Mouse (Mus musculus): ENCODE results near the gene Tcp10c. TPM values are rescaled to one million over a fixed set of nuclear protein-coding genes. Genes with fewer than 3 reads are reported as not detected.
"Not testable (repeated sequence)": the region's sequence is repeated elsewhere in the genome, so short reads cannot be mapped to it uniquely, and the experiment has no call there.

The Tcp10c gene
- polyA plus RNA-seq, 1 experiment: not detected

GRCm38 (mm10) chr17:13421022-13421591 lies 66.7 kb downstream of the Tcp10c start:
- not testable (repeated sequence) for H3K4me3 ChIP-seq (replicated peaks; ENCODE audit: extremely low read depth, low read depth, low read length); DNase-seq; H3K4me1 ChIP-seq (ENCODE audit: control insufficient read depth, insufficient read depth, low read length)
- WGBS: 88% methylated on average over 10 of the region's 12 CpGs

- 82% methylated on average over 5 of the region's 5 CpGs for WGBS
These were observed 68.3 kb downstream of the Tcp10c start for GRCm38 (mm10) chr17:13422638-13423037.

GRCm38 (mm10) chr17:13423373-13424024 lies 69.1 kb downstream of the Tcp10c start:
- H3K4me3 ChIP-seq (replicated peaks; ENCODE audit: extremely low read depth, low read depth, low read length); DNase-seq; H3K4me1 ChIP-seq (ENCODE audit: control insufficient read depth, insufficient read depth, low read length): not testable (repeated sequence)
- WGBS: 61% methylated on average over 8 of the region's 8 CpGs

More at GRCm38 (mm10) chr17:13422638-13423037, 68.3 kb downstream of the Tcp10c start:
- DNase-seq; H3K4me3 ChIP-seq (replicated peaks; ENCODE audit: extremely low read depth, low read depth, low read length); H3K4me1 ChIP-seq (ENCODE audit: control insufficient read depth, insufficient read depth, low read length): not testable (repeated sequence)

- DNase-seq; H3K4me3 ChIP-seq (replicated peaks; ENCODE audit: extremely low read depth, low read depth, low read length); H3K4me1 ChIP-seq (ENCODE audit: control insufficient read depth, insufficient read depth, low read length): not testable (repeated sequence)
- WGBS: 84% methylated on average over 6 of the region's 6 CpGs
These were observed 69.9 kb downstream of the Tcp10c start for GRCm38 (mm10) chr17:13424321-13424720.

GRCm38 (mm10) chr17:13425694-13426093 lies 71.3 kb downstream of the Tcp10c start:
- not testable (repeated sequence) for DNase-seq; H3K4me3 ChIP-seq (replicated peaks; ENCODE audit: extremely low read depth, low read depth, low read length); H3K4me1 ChIP-seq (ENCODE audit: control insufficient read depth, insufficient read depth, low read length)
- WGBS: 55% methylated on average over 2 of the region's 5 CpGs

GRCm38 (mm10) chr17:13426508-13426907 lies 72.1 kb downstream of the Tcp10c start:
- not testable (repeated sequence) for H3K4me3 ChIP-seq (replicated peaks; ENCODE audit: extremely low read depth, low read depth, low read length); DNase-seq; H3K4me1 ChIP-seq (ENCODE audit: control insufficient read depth, insufficient read depth, low read length)
- WGBS: 75% methylated on average over 4 of the region's 6 CpGs

Other genes starting within 250 kb of the Tcp10c start
- 0.22 TPM in 1 of 2 replicates, not detected in the other for gene Unc93a, start 222.8 kb upstream of the Tcp10c start, polyA plus RNA-seq (2012; rRNA removed)
- gene Smok2a, start 133.4 kb upstream of the Tcp10c start, polyA plus RNA-seq (2012; rRNA removed): not detected in 2 replicates
- gene Smok2b, start 124.3 kb upstream of the Tcp10c start, polyA plus RNA-seq (2012; rRNA removed): not detected in 2 replicates

All from lung, adult 2 months (tissue).